Mouse (Mus musculus): ENCODE results near the gene Otud5. TPM values are rescaled to one million over a fixed set of nuclear protein-coding genes. Genes with fewer than 3 reads are reported as not detected.

The Otud5 gene
- polyA plus RNA-seq, 1 experiment from 2014 or later = 45.4 TPM

MicroRNA genes within 50 kb of the gene (microRNA counts, 519-probe panel; counts per million panel counts)
- 2,718 counts per million, percentile 42 among the panel's probes with 10 or more counts for microRNA mmu-miR-1198

Small RNAs within 50 kb of the gene (microRNA-seq; reads per million reads assigned to microRNA genes)
- gene Mir1198 = 18.3 reads per million, percentile 34 among the genes with 10 or more reads in this experiment

Other genes starting within 250 kb of the Otud5 start
- 27.9 and 29.6 TPM in 2 replicates for gene Ccdc22, start 235.8 kb upstream of the Otud5 start, polyA plus RNA-seq (2015; fragmentation: Nextera tagmentation; extraction: Ambion mirVana)
- 0.04 TPM in 1 of 2 replicates, not detected in the other for gene Cacna1f, start 234.3 kb upstream of the Otud5 start, polyA plus RNA-seq (2015; fragmentation: Nextera tagmentation; extraction: Ambion mirVana)
- 0.93 and 1.4 TPM in 2 replicates for gene Syp, start 202.9 kb upstream of the Otud5 start, polyA plus RNA-seq (2015; fragmentation: Nextera tagmentation; extraction: Ambion mirVana)
- 9.6 and 10.0 TPM in 2 replicates for gene Prickle3, start 184.1 kb upstream of the Otud5 start, polyA plus RNA-seq (2015; fragmentation: Nextera tagmentation; extraction: Ambion mirVana)
- 108 and 114 TPM in 2 replicates for gene Plp2, start 170.0 kb upstream of the Otud5 start, polyA plus RNA-seq (2015; fragmentation: Nextera tagmentation; extraction: Ambion mirVana)
- gene Magix, start 160.1 kb upstream of the Otud5 start, polyA plus RNA-seq (2015; fragmentation: Nextera tagmentation; extraction: Ambion mirVana) = 0.22 and 0.40 TPM in 2 replicates
- 40.8 and 42.6 TPM in 2 replicates for gene Gpkow, start 144.2 kb upstream of the Otud5 start, polyA plus RNA-seq (2015; fragmentation: Nextera tagmentation; extraction: Ambion mirVana)
- gene Wdr45, start 127.0 kb upstream of the Otud5 start, polyA plus RNA-seq (2015; fragmentation: Nextera tagmentation; extraction: Ambion mirVana) = 32.0 and 36.1 TPM in 2 replicates
- gene Gm45208, start 119.1 kb upstream of the Otud5 start, polyA plus RNA-seq (2015; fragmentation: Nextera tagmentation; extraction: Ambion mirVana) = 0.48 and 0.78 TPM in 2 replicates
- 84.1 and 85.0 TPM in 2 replicates for gene Praf2, start 112.9 kb upstream of the Otud5 start, polyA plus RNA-seq (2015; fragmentation: Nextera tagmentation; extraction: Ambion mirVana)
- gene Ccdc120, start 90.5 kb upstream of the Otud5 start, polyA plus RNA-seq (2015; fragmentation: Nextera tagmentation; extraction: Ambion mirVana) = 17.5 and 22.1 TPM in 2 replicates
- 26.4 and 27.6 TPM in 2 replicates for gene Tfe3, start 78.8 kb upstream of the Otud5 start, polyA plus RNA-seq (2015; fragmentation: Nextera tagmentation; extraction: Ambion mirVana)
- gene Gripap1, start 51.6 kb upstream of the Otud5 start, polyA plus RNA-seq (2015; fragmentation: Nextera tagmentation; extraction: Ambion mirVana) = 42.0 and 47.3 TPM in 2 replicates
- 0.94 and 1.7 TPM in 2 replicates for gene Kcnd1, start 19.1 kb upstream of the Otud5 start, polyA plus RNA-seq (2015; fragmentation: Nextera tagmentation; extraction: Ambion mirVana)
- gene Pim2, start 36.9 kb downstream of the Otud5 start, polyA plus RNA-seq (2015; fragmentation: Nextera tagmentation; extraction: Ambion mirVana) = 4.1 and 4.8 TPM in 2 replicates
- 45.2 and 50.2 TPM in 2 replicates for gene Slc35a2, start 42.7 kb downstream of the Otud5 start, polyA plus RNA-seq (2015; fragmentation: Nextera tagmentation; extraction: Ambion mirVana)
- 138 and 149 TPM in 2 replicates for gene Pqbp1, start 57.9 kb downstream of the Otud5 start, polyA plus RNA-seq (2015; fragmentation: Nextera tagmentation; extraction: Ambion mirVana)
- gene Timm17b, start 58.0 kb downstream of the Otud5 start, polyA plus RNA-seq (2015; fragmentation: Nextera tagmentation; extraction: Ambion mirVana) = 179 and 181 TPM in 2 replicates
- gene Gm10491, start 66.5 kb downstream of the Otud5 start, polyA plus RNA-seq (2015; fragmentation: Nextera tagmentation; extraction: Ambion mirVana) = not detected in 2 replicates
- not detected in 2 replicates for gene Gm10490, start 68.2 kb downstream of the Otud5 start, polyA plus RNA-seq (2015; fragmentation: Nextera tagmentation; extraction: Ambion mirVana)
- 0.89 and 0.94 TPM in 2 replicates for gene Pcsk1n, start 78.5 kb downstream of the Otud5 start, polyA plus RNA-seq (2015; fragmentation: Nextera tagmentation; extraction: Ambion mirVana)
- gene Eras, start 87.2 kb downstream of the Otud5 start, polyA plus RNA-seq (2015; fragmentation: Nextera tagmentation; extraction: Ambion mirVana) = not detected in 2 replicates
- gene Hdac6, start 106.5 kb downstream of the Otud5 start, polyA plus RNA-seq (2015; fragmentation: Nextera tagmentation; extraction: Ambion mirVana) = 39.3 and 42.2 TPM in 2 replicates
- gene Gata1, start 136.7 kb downstream of the Otud5 start, polyA plus RNA-seq (2015; fragmentation: Nextera tagmentation; extraction: Ambion mirVana) = 1.1 and 1.9 TPM in 2 replicates
- not detected in 2 replicates for gene Glod5, start 177.1 kb downstream of the Otud5 start, polyA plus RNA-seq (2015; fragmentation: Nextera tagmentation; extraction: Ambion mirVana)
- 67.8 and 69.3 TPM in 2 replicates for gene Suv39h1, start 233.4 kb downstream of the Otud5 start, polyA plus RNA-seq (2015; fragmentation: Nextera tagmentation; extraction: Ambion mirVana)
- gene Was, start 249.1 kb downstream of the Otud5 start, polyA plus RNA-seq (2015; fragmentation: Nextera tagmentation; extraction: Ambion mirVana) = 0.15 and 0.40 TPM in 2 replicates

Data from limb, embryonic 13.5 days (tissue).